Mouse (Mus musculus) embryonic facial prominence, embryonic 13.5 days (tissue): ENCODE data around the gene Lrrc63. TPM values are rescaled to one million over a fixed set of nuclear protein-coding genes. Genes with fewer than 3 reads are reported as not detected.
"Not testable (repeated sequence)": the region's sequence is repeated elsewhere in the genome, so short reads cannot be mapped to it uniquely, and the experiment has no call there.

Experiments
- ATAC-seq: fragments of 200-750 bp; cut with Nextera tagmentation; 2 replicates; pipeline ENCODE4 v1.8.0; 2017; ENCODE audit warnings: low read depth; ENCODE audit not compliant: insufficient number of reproducible peaks, insufficient read depth, low FRiP score, low TSS enrichment
- H3K27ac ChIP-seq: fragments of 300-500 bp; sonication (generic); 2 replicates; pipeline ENCODE4 v1.5.1; 2015; ENCODE audit warnings: moderate library complexity, mild to moderate bottlenecking, inconsistent platforms
- H3K27me3 ChIP-seq: fragments of 300-500 bp; sonication (generic); 2 replicates; pipeline ENCODE4 v1.6.1; 2015; ENCODE audit warnings: mild to moderate bottlenecking, inconsistent platforms
- H3K36me3 ChIP-seq: fragments of 300-500 bp; sonication (generic); 2 replicates; pipeline ENCODE4 v1.6.1; 2015; ENCODE audit warnings: mild to moderate bottlenecking, inconsistent platforms
- H3K4me1 ChIP-seq: fragments of 300-500 bp; sonication (generic); 2 replicates; pipeline ENCODE4 v1.6.1; 2015; ENCODE audit warnings: inconsistent platforms
- H3K4me2 ChIP-seq: fragments of 300-500 bp; sonication (generic); 2 replicates; pipeline ENCODE4 v1.6.1; 2015; ENCODE audit warnings: moderate library complexity, mild to moderate bottlenecking, inconsistent platforms
- H3K4me3 ChIP-seq: fragments of 300-500 bp; sonication (generic); 2 replicates; pipeline ENCODE4 v1.5.1; 2015; ENCODE audit warnings: mild to moderate bottlenecking, inconsistent platforms
- H3K9ac ChIP-seq: fragments of 300-500 bp; sonication (generic); 2 replicates; pipeline ENCODE4 v1.6.1; 2015; ENCODE audit warnings: mild to moderate bottlenecking, inconsistent platforms
- H3K9me3 ChIP-seq: fragments of 300-500 bp; sonication (generic); 2 replicates; pipeline ENCODE4 v1.6.1; 2016; ENCODE audit warnings: inconsistent platforms
- WGBS: fragments of 180-500 bp; shearing (Covaris S2); methylation state at CpG from one replicate; pipeline ENCODE4 v1.1.7; 2015; ENCODE audit warnings: mixed read lengths; 5-methylcytosine and 5-hydroxymethylcytosine counted together
- polyA plus RNA-seq: library from polyadenylated mRNA; unstranded; fragments of >200 nt; fragmentation: Nextera tagmentation; extraction: Ambion mirVana; gene quantifications from 2 replicates; pipeline ENCODE4 v1.2.1, GENCODE M21; 2015

Lrrc63 gene
- polyA plus RNA-seq, 1 experiment from 2014 or later: not detected

DNA sequence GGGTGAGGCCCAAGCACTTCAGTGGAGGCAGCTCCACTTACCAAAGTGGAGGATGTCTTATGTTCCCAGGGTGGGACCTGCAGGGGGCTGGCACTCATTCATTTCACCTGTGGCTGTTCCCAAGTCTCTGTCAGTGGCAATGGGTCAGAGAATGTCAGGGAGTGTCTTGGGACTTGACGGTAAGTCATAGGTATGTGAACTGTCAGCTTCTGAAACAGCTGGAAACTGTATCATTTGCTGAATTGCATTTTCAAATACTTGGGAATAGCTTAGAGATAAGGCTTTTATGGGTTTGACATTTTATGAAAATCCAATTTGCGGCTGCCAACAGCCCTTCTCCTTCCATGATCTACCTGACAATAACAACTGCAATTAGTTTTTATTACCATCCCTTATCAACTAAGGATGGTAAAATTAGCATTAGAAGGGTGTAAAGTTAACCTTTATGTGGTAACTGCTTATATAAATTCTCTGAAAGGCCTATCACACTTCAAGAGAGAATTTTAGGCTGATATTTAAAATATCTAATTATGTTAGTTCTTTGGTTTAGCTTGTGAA, 35.0 kb upstream of the Lrrc63 start:
- Histone ChIP-seq H3K36me3 (no peaks in the 10 kb centered on the region), H3K9me3 (no peaks in the 10 kb centered on the region), H3K4me1 (no peaks in the 10 kb centered on the region), H3K27ac (no peak overlapping the region), H3K4me3 (no peak overlapping the region), H3K27me3 (no peaks in the 10 kb centered on the region), H3K4me2 (no peak overlapping the region), H3K9ac (no peak overlapping the region)
- ATAC-seq: no peak
- WGBS: 88% methylated on average over 2 of the region's 2 CpGs

DNA sequence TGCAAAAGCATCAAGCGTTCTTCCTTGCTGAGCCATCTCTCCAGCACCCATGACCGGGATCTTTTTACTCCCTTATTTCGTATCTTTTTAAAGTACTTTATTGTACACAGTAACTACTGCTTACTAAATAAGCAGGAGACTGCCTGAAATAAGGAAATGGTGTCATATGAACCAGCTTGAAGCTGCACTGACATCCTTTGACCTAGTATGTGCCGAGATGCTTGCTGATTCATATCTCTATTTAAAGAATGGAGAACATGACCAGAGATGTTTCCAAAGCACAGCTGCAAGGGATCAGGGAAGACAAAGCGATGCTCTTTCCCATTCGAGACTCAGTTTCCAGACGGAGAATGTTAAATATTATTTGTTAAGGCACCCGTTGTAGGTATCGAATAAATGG, 33.7 kb upstream of the Lrrc63 start:
- no peak overlapping the region for H3K27ac ChIP-seq
- no peak overlapping the region for H3K4me3 ChIP-seq
- H3K9ac ChIP-seq: no peak overlapping the region
- H3K4me1 ChIP-seq: no peaks in the 10 kb centered on the region
- H3K4me2 ChIP-seq: no peak overlapping the region
- no peaks in the 10 kb centered on the region for H3K27me3 ChIP-seq
- no peaks in the 10 kb centered on the region for H3K9me3 ChIP-seq
- ATAC-seq: no peak
- no peaks in the 10 kb centered on the region for H3K36me3 ChIP-seq
- WGBS: 91% methylated on average over 9 of the region's 9 CpGs

DNA sequence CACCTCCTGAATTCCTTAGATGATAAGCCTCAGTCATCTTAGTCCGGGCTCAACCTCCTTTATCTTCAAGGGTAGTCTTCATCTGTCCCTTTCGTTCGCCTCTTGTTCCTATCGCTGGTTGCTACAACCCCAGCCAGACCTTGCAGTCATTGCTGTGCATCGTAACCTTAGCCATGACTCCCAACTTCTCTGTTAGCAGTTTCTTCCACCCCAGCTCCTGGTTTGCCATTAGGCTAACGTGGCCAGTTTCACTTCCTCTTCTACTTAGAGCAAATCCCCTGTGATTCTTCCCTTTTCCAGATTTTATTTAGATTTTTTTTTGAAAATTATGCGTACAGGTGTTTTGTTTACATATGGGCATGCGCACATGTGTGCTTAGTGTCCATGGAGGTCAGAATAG, 33.2 kb upstream of the Lrrc63 start:
- no peak for ATAC-seq
- 88% methylated on average over 8 of the region's 8 CpGs for WGBS
- no peaks in the 10 kb centered on the region for H3K36me3 ChIP-seq

DNA sequence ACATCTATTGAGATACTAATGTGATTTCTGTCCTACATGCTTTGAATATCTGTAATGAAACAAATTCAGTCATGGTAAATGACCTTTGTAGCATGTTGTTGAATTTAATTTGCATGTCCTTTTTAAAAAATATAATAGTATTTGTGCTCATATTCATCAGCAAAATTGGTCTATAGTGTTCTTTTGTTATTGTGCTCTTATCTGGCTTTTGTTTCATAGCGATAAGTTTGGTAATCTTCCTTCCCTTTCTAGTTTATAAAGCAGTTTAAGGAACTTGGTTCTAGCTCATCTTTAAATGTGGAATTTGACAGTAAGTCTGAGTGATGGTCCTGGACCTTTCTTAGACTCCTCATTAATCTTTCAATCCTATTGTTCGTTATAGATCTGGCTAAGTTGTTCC, 28.7 kb upstream of the Lrrc63 start:
- H3K9ac ChIP-seq: no peak overlapping the region
- WGBS: 91% methylated on average over 2 of the region's 2 CpGs
- no peak for ATAC-seq

More for the DNA sequence above, 33.2 kb upstream of the Lrrc63 start:
- no peaks in the 10 kb centered on the region for H3K4me1 ChIP-seq
- no peak overlapping the region for H3K4me3 ChIP-seq
- no peak overlapping the region for H3K27ac ChIP-seq
- H3K9ac ChIP-seq: no peak overlapping the region
- no peak overlapping the region for H3K4me2 ChIP-seq
- no peaks in the 10 kb centered on the region for H3K27me3 ChIP-seq
- no peaks in the 10 kb centered on the region for H3K9me3 ChIP-seq

DNA sequence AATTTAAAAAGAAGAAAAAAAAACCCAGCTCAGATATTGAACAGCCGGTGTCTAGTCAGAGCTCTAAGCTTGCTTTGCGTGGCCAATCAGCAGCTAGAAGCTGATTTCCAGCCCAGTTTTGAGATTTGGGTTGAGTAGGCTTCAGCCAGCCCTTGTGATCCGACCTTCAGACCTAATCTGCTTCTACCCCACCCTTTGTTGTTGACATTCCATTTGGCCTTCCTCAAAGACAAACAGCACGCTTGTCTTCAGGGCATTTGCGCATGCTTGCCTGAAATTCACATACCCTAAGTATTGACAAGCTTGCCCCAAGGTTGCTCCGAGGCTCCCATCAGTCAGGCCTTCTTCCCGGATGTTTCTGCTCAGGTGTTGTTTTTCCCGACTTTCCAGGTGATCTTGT, 23.8 kb upstream of the Lrrc63 start:
- WGBS: 77% methylated on average over 8 of the region's 8 CpGs
- H3K9me3 ChIP-seq: no peaks in the 10 kb centered on the region
- ATAC-seq: no peak
- no peak overlapping the region for H3K9ac ChIP-seq
- H3K27ac ChIP-seq: no peak overlapping the region
- H3K27me3 ChIP-seq: no peaks in the 10 kb centered on the region
- H3K4me1 ChIP-seq: no peaks in the 10 kb centered on the region
- H3K4me3 ChIP-seq: no peak overlapping the region
- no peaks in the 10 kb centered on the region for H3K36me3 ChIP-seq
- H3K4me2 ChIP-seq: no peak overlapping the region

More for the DNA sequence above, 28.7 kb upstream of the Lrrc63 start:
- H3K9me3 ChIP-seq: no peaks in the 10 kb centered on the region
- H3K4me3 ChIP-seq: no peak overlapping the region
- no peak overlapping the region for H3K27ac ChIP-seq
- H3K4me2 ChIP-seq: no peak overlapping the region
- H3K4me1 ChIP-seq: no peaks in the 10 kb centered on the region
- no peaks in the 10 kb centered on the region for H3K36me3 ChIP-seq
- H3K27me3 ChIP-seq: no peaks in the 10 kb centered on the region

DNA sequence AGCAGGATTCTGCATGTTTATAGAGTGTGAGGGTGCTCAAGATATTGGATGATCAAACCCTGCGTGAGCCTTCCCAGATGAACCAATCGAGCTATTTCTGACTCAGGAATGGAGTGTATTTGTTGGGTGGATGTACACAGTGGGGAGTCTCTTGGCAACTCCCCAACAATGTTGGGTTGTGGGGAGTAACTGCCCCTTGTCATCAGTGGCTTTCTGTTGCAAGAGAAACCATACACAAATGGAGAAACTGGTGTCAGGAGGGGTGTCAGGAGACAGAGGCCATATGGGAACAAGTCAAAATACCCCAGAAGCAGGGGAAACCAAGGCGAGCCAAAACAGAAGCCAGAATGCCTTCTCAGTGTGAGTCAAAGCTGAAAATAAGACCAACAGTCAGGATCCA, 20.5 kb upstream of the Lrrc63 start:
- Histone ChIP-seq H3K9me3 (no peaks in the 10 kb centered on the region), H3K4me1 (no peaks in the 10 kb centered on the region), H3K27me3 (no peaks in the 10 kb centered on the region), H3K9ac (no peak overlapping the region), H3K4me3 (no peak overlapping the region), H3K4me2 (no peak overlapping the region), H3K27ac (no peak overlapping the region), H3K36me3 (no peaks in the 10 kb centered on the region)
- ATAC-seq: no peak
- WGBS: 78% methylated on average over 3 of the region's 3 CpGs

DNA sequence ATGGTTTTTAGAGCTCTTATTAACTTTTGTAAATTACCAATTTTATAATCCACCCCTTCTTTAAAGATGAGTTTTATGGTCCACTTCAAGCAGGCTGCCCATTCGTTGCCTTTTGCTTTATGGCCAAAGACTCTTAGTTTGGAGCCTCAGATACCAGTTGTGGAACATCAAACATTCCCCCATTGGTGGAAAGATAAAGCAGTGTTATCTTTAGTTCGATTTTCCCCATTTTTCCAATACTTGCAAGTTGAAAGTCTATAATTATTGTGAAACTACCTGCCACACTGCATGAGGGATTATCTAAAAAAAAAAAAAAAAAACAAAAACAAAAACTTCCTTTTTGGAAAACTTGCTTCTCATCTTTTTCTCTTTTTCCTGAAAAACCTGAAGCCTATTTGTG, 20.0 kb upstream of the Lrrc63 start:
- Histone ChIP-seq H3K9ac (no peak overlapping the region), H3K36me3 (no peaks in the 10 kb centered on the region), H3K27me3 (no peaks in the 10 kb centered on the region), H3K4me1 (no peaks in the 10 kb centered on the region), H3K9me3 (no peaks in the 10 kb centered on the region), H3K27ac (no peak overlapping the region), H3K4me2 (no peak overlapping the region), H3K4me3 (no peak overlapping the region)
- 70% methylated on average over 2 of the region's 2 CpGs for WGBS
- ATAC-seq: no peak

DNA sequence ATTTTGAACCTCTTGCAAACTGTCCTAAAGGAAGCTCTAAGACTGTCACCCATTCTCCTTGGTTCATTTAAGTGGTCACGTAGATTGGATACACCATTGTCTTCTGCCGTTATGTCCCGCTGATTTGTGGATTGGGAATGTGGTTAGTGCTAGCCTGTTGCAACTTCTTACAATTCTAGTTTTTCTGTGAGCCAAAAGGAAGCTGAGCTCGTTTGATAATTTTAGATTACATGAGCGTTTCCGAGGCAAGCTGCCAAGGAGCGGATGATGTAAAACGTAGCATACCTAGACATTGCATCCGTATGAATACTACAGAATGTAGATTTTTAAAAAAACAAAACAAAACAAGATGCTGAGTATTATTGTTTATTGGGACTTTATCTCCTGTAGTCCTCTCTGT, 17.5 kb upstream of the Lrrc63 start:
- H3K4me1 ChIP-seq: no peaks in the 10 kb centered on the region
- ATAC-seq: no peak
- H3K4me2 ChIP-seq: no peak overlapping the region
- H3K9me3 ChIP-seq: no peaks in the 10 kb centered on the region
- WGBS: 72% methylated on average over 9 of the region's 9 CpGs
- no peak overlapping the region for H3K4me3 ChIP-seq
- H3K27me3 ChIP-seq: no peaks in the 10 kb centered on the region
- no peak overlapping the region for H3K9ac ChIP-seq
- H3K27ac ChIP-seq: no peak overlapping the region
- no peaks in the 10 kb centered on the region for H3K36me3 ChIP-seq

DNA sequence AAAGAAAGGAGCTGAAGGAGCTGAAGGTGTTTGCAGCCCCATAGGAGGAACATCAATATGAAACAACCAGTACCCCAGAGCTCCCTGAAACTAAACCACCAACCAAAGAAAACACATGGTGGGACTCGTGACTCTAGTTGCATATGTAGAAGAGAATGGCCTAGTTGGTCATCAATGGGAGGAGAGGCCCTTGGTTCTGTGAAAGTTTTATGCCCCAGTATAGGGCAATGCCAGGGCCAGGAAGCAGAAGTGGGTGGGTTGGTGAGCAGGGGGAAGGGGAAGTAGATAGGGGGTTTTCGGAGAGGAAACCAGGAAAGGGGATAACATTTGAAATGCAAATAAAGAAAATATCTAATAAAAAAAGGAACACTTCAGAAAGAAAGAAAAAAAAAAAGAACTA, 17.0 kb upstream of the Lrrc63 start:
- H3K4me1 ChIP-seq, ATAC-seq, H3K27ac ChIP-seq, H3K4me2 ChIP-seq, H3K4me3 ChIP-seq, H3K9ac ChIP-seq, H3K9me3 ChIP-seq, H3K27me3 ChIP-seq, H3K36me3 ChIP-seq: not testable (repeated sequence)
- WGBS: 95% methylated on average over 2 of the region's 2 CpGs

DNA sequence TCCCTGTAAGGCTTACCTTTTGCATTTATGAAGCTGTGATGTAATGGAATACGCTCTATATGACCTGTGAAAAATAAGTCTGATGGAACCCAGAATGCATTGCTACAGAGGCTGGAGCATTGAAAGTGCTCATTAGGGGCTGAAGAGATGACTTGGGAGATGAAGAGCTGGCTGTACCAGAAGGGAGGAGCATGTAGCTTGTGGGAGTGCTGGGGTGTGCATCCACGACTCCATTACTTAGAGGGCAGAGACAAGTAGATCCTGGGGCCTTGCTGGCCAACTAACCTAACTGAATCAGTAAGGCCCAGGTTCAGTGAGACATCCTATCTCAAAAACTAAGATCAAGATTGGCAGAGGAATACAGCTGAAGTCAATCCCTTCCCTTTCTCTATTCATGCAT, 8.5 kb upstream of the Lrrc63 start:
- no peaks in the 10 kb centered on the region for H3K36me3 ChIP-seq
- 82% methylated on average over 2 of the region's 2 CpGs for WGBS
- no peaks in the 10 kb centered on the region for H3K9me3 ChIP-seq
- no peaks in the 10 kb centered on the region for H3K27me3 ChIP-seq
- H3K27ac ChIP-seq: no peak overlapping the region
- no peak overlapping the region for H3K9ac ChIP-seq
- H3K4me2 ChIP-seq: no peak overlapping the region
- H3K4me1 ChIP-seq: no peaks in the 10 kb centered on the region
- no peak overlapping the region for H3K4me3 ChIP-seq
- no peak for ATAC-seq

DNA sequence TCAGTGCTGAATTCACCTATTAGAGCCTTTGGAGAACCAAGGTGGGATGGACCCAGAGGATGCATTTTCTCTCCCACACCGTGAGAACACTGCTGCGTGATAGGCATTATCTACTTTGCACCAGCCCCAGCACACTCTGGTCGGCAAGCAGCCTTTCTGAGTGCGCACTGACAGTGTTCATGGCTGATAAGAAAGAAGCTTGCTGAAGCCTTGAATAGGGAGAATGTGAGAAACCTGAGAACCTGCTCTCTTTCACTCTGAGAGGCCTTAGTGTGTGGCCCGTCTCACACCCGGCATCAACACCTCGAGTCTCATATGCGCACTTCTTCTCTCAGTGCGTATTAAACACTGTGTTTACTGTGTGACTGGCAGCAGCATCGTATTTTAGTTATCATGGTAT, 7.8 kb upstream of the Lrrc63 start:
- Histone ChIP-seq H3K9me3 (no peaks in the 10 kb centered on the region), H3K4me2 (no peak overlapping the region), H3K27ac (no peak overlapping the region), H3K9ac (no peak overlapping the region), H3K27me3 (no peaks in the 10 kb centered on the region), H3K4me3 (no peak overlapping the region), H3K4me1 (no peaks in the 10 kb centered on the region), H3K36me3 (no peaks in the 10 kb centered on the region)
- 77% methylated on average over 10 of the region's 10 CpGs for WGBS
- ATAC-seq: no peak

DNA sequence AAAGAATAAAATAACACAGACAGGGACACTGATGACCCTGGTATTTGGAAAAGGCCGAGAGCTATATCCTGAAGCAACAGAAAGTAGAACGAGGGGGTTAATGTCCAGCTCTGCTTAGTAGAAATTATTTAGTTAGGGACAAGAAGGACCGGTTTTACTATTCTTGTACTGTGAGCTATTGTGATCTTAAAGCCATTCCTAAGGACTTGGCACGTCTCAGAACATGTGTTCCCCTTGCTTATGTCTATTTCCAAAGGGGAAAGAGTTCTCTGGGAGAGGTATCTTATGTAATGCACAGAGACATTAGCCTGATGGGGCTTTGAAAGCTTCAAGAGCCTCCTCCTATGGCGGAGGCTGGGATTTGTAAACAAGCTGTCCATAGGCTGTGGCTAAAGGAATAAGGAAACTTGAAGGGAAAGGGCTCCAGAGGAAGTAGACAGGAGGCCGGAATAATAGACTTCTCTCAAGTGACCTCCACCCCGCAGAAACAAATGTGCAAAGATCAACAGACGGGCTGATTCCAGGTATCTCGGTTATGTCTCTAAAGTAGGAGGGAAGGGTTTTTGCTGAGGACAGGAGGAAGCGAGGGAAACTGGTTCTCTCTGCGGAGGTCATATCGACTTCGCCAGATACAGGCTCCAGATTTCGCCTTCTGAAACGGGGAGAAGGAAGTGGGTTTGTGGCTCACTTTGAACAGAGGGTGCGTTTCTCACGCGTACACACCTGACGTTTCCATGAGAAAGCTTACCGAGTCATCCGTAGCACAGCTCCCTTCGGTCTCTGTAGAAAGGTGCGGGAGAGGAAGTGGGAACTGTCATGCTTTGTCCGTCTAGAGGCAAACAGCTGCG, 5.7 kb upstream of the Lrrc63 start:
- H3K9me3 ChIP-seq: no peaks in the 10 kb centered on the region
- H3K27ac ChIP-seq: no peak overlapping the region
- ATAC-seq: no peak
- no peak overlapping the region for H3K4me3 ChIP-seq
- 74% methylated on average over 25 of the region's 25 CpGs for WGBS
- no peaks in the 10 kb centered on the region for H3K36me3 ChIP-seq
- H3K4me1 ChIP-seq: no peaks in the 10 kb centered on the region
- no peaks in the 10 kb centered on the region for H3K27me3 ChIP-seq
- no peak overlapping the region for H3K9ac ChIP-seq
- H3K4me2 ChIP-seq: no peak overlapping the region; the same call in 1 of the 2 replicates
